Mouse (Mus musculus) NIH3T3 (cell line): ENCODE measurements around the gene Rnf224.
A peak's percentile ranks its signal among the peaks of the same experiment; 100 is the strongest.

Experiments used
- DNase-seq: peaks from one replicate; pipeline ENCODE4 v3.0.0-alpha.2; 2012; ENCODE audit warnings: low read depth

The Rnf224 gene

GRCm38 (mm10) chr2:25225811-25226379 lies 10.7 kb downstream of the Rnf224 start:
- DNase-seq = peak; percentile 9

- DNase-seq = peak; percentile 99
Measured at GRCm38 (mm10) chr2:25224766-25225752, 11.5 kb downstream of the Rnf224 start.

GRCm38 (mm10) chr2:25224492-25224765 lies 12.2 kb downstream of the Rnf224 start, which contains the start of gene Tubb4b:
TSS of gene Tubb4b (minus strand) at chr2:25224702.
- DNase-seq = no peak

- DNase-seq = peak; percentile 86
Measured at GRCm38 (mm10) chr2:25223681-25224491, 12.7 kb downstream of the Rnf224 start.

GRCm38 (mm10) chr2:25221331-25221772 lies 15.2 kb downstream of the Rnf224 start:
- DNase-seq = no peak

- DNase-seq = no peak
Measured at GRCm38 (mm10) chr2:25218445-25218844, 18.1 kb downstream of the Rnf224 start, which contains the start of gene Fam166a. TSS of gene Fam166a (plus strand) at chr2:25218745.

- no peak for DNase-seq
Measured at GRCm38 (mm10) chr2:25217666-25218065, 18.9 kb downstream of the Rnf224 start.

GRCm38 (mm10) chr2:25214444-25214843 lies 22.1 kb downstream of the Rnf224 start, which contains the start of gene Stpg3:
TSS of gene Stpg3 (minus strand) at chr2:25214637.
- DNase-seq = no peak

GRCm38 (mm10) chr2:25213266-25213865 lies 23.2 kb downstream of the Rnf224 start:
- DNase-seq = no peak

GRCm38 (mm10) chr2:25211121-25211670 lies 25.4 kb downstream of the Rnf224 start, which contains the start of gene Nelfb:
TSS of gene Nelfb (minus strand) at chr2:25211489.
- peak; percentile 95 for DNase-seq

- no peak for DNase-seq
Measured at GRCm38 (mm10) chr2:25210686-25211085, 25.9 kb downstream of the Rnf224 start.

GRCm38 (mm10) chr2:25207593-25207992 lies 29.0 kb downstream of the Rnf224 start:
- DNase-seq = no peak

GRCm38 (mm10) chr2:25203631-25204214 lies 32.9 kb downstream of the Rnf224 start:
- no peak for DNase-seq

- no peak for DNase-seq
Measured at GRCm38 (mm10) chr2:25200631-25201030, 36.0 kb downstream of the Rnf224 start.

- DNase-seq = no peak
Measured at GRCm38 (mm10) chr2:25197946-25198345, 38.6 kb downstream of the Rnf224 start.

- peak; percentile 51 for DNase-seq
Measured at GRCm38 (mm10) chr2:25197191-25197590, 39.4 kb downstream of the Rnf224 start.

- DNase-seq = peak; percentile 87
Measured at GRCm38 (mm10) chr2:25196172-25196954, 40.2 kb downstream of the Rnf224 start, which contains the start of gene Tor4a. TSS of gene Tor4a (minus strand) at chr2:25196886.

GRCm38 (mm10) chr2:25195211-25196156 lies 41.1 kb downstream of the Rnf224 start:
- no peak for DNase-seq
